Mouse (Mus musculus): ENCODE data around the gene Ric8a.
"Not testable (repeated sequence)": the region's sequence is repeated elsewhere in the genome, so short reads cannot be mapped to it uniquely, and the experiment has no call there.

Gene Ric8a

DNA sequence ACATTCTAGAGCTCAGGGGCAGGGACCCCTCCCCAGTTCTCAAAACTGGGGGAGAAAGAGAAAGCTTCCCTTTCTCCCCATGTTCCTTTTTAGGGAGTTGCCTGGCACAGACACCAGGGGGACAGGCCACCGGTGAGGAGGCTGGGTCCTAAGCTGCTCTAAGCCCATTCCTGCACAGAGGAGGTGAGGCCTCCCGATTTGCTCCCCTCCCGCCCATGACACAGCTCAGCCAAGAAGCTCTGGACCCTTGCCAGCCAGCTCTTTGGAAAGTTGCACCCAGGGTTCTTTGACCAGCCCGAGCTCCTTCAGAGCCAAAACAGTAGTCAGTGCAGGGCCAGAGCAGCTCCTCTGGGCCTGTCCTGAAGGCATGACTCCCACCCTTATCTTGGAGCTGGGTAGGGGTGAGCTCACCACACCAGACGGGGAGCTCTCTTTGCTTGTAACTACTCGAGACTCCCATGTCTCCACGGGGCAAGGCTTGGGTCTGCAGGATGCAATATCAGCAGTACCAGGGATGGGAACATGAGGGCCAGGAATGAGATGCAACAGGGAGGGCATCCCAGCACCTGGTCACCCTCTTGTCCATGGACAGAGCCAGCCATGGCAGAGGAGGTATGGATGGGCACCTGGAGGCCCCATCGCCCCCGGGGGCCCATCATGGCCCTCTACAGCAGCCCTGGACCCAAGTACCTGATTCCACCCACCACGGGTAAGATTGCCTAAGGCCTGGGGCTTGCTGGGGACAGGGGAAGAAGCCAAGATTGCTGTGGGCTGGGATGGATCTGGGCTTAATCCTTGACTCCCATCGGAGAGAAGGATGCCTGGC lies 8.8 kb upstream of the Ric8a start, which contains the start of gene Odf3:
Gene Odf3 (plus strand): TSS at position 51 of the 826 bp plus-strand sequence.
- peak; percentile 64 for DNase-seq

DNA sequence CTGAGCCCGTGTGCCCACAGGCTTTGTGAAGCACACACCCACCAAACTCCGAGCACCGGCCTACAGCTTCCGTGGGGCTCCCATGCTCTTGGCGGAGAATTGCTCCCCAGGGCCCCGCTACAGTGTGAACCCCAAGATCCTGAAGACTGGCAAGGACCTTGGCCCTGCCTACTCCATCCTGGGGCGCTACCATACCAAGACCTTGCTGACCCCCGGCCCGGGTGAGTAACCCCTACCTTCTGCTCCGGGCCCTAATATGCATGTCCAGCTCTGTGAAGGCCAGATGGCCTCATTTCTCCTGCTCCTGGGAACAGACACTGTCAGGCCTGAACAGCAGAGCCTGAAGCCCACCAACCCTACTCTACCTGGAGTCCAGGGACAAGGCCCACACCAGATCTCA lies 8.2 kb upstream of the Ric8a start:
- DNase-seq, result no peak

- no peak for DNase-seq
Measured at GRCm38 (mm10) chr7:140851916-140852315, 4.8 kb upstream of the Ric8a start.

- DNase-seq, result peak; percentile 74
Measured at GRCm38 (mm10) chr7:140853386-140853785, 3.4 kb upstream of the Ric8a start.

GRCm38 (mm10) chr7:140854483-140854882 lies 2.3 kb upstream of the Ric8a start:
- DNase-seq, result no peak

DNA sequence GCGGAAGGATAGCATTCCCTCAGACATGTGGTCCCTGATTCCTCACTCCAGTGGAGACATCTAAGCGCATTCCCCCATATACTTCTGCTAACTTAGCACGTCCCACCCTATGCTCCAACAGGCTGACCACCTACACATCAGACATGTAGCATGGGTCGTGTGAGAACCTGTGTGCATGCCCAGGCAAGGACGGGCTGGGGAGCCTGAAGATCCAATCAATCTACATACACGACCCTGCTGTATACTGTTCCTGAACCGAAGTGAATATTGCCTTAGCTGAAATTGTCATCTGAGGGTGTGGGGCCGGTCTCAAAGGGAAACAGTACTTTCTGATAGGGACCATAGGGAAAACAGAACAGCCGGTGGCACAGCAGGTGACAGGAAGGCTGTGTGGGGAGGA lies 1.6 kb upstream of the Ric8a start:
- DNase-seq, result no peak

DNA sequence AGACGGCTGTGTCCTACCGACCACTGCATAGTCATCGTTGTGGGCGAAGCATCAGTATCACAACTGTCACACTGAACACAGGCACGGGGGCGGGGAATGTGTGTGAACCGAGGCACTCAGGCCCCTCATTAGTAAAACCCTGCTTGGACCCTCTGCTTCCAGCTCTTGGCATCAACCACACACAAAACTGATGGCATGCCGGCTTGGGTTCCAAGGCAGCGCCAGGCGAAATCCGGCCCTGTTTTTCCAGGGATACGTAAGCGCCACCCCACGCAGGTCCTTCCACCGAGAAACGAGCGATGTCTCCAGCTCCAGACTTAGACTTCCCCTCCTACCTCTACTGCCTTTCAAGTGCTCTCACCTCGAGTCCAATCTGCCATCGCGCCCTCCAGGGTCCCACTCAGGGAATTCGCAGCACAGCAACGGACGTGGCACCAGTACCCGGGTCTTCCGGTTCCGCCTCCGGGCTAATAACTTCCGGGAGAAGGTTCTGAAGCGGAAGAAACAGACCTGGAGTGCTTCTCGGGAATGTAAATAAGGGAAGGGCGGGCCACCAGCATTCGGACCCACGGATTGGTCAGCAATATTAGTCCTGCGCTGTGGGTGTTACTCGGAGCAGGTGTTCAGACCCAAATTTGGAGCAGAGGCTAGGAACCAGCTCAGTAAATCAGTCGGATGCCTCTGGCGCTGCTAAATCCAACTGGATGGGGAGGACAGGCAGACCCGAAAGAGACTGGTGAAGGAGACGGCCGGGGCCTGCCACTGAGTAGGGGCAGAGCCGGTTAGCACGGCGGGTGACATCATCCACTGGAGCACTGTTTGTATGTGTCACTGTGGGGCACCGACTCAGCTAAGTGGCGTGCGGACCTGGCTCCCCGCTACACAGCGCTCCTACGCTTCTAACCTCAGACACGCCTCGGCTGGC lies 635 bp upstream of the Ric8a start, which contains the start of gene Gm45785:
Gene Gm45785 (minus strand): TSS at position 472 of the 925 bp plus-strand sequence.
- DNase-seq, result peak; percentile 95

- DNase-seq, result no peak
Measured at GRCm38 (mm10) chr7:140857550-140858505, 1.1 kb downstream of the Ric8a start, which contains the start of gene Bet1l. Gene Bet1l (minus strand): TSS chr7:140857577.

DNA sequence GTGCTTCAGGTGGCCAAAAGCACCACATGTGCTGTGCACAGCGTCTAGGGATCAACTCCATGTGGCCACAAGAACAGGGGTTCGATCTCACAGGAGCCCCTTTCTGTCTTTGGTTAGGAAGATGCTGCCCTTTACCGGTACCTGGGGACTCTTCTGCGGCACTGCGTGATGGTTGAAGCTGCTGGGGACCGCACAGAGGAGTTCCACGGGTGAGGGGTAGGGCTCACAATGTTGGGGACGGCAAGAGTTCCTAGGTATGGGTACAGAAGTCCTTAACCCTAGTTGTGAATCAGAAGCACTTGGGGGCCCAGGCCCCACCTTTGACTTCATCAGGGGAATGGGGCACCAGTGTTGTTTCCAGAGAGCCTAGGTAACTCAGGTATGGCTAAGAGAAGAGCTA lies 2.0 kb downstream of the Ric8a start:
- no peak for DNase-seq

DNA sequence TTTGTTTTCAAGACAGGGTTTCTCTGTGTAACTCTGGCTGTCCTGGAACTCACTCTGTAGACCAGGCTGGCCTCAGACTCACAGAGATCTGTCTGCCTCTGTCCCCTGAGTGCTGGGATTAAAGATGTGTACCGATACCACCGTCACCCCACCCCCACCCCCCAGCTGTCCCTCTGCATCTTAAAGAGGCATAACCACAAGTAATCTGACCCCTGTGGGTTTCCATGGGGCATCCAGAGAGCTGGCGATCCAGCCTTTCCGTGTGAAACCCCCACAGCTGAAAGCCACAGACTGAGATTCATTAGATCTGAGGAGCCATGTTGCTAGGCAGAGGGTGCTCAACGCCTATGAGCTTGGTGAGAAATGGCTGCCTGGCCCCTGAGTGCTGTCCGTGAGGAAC lies 3.2 kb downstream of the Ric8a start:
- DNase-seq, result no peak

DNA sequence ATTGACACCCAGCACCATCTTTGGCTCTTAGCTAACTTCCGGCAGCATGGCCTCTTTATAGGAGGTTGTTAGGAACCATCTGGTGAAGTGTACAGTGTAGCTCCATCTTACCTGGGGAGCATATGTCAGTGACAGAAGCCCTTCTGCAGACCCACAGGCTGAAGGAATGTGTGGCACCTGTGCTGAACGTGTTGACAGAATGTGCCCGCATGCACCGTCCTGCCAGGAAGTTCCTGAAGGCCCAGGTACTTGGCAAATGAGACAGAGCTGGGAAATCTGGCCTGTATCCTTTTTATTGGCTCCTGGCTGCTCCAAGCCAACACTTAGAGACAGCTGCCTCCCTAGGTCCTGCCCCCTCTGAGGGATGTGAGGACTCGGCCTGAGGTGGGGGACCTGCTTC lies 4.0 kb downstream of the Ric8a start:
- DNase-seq, result no peak

- DNase-seq, result no peak
Measured at GRCm38 (mm10) chr7:140864761-140865160, 8.0 kb downstream of the Ric8a start.

GRCm38 (mm10) chr7:140874224-140874623 lies 17.5 kb downstream of the Ric8a start:
- DNase-seq, result no peak

DNA sequence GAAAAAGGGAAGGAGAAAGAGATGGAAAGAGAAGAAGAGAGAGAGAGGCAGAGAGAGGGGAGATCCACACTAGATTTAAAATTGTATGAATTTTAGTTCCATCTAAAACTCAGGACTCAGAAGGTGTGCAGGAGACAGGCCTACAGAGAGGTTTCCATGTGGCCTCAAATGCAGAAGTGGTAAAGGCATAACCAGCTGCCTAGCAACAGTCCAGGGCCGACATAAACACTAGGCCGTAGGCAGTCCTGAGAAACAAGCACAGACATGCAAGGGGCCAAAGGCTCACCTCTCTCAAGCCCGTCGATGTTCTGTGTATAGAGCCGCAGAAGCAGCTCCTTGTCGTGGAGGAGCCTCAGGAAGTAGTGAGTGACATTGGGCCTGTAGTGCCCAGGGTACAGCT lies 20.6 kb downstream of the Ric8a start:
- no peak for DNase-seq

DNA sequence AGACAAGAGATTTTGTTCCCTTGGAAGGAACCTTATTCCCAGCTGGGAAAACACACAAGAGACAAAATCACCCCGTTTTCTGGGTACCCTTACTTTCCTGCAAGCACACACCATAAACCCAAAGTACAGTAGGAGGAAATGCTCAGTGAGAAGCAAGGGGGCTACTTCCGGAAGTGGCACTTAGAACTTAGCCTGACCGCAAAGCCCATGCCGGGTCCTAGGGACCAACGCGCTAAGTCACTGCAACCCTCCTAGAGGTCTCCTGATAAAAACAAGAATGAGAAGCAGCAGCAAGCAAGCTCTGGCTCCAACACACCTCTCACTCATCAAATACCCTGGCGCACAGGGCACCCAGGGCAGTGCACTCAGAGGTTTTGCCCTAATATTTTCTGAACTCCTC lies 22.6 kb downstream of the Ric8a start:
- no peak for DNase-seq

- peak; percentile 83 for DNase-seq
Measured at GRCm38 (mm10) chr7:140880419-140880818, 23.7 kb downstream of the Ric8a start.

DNA sequence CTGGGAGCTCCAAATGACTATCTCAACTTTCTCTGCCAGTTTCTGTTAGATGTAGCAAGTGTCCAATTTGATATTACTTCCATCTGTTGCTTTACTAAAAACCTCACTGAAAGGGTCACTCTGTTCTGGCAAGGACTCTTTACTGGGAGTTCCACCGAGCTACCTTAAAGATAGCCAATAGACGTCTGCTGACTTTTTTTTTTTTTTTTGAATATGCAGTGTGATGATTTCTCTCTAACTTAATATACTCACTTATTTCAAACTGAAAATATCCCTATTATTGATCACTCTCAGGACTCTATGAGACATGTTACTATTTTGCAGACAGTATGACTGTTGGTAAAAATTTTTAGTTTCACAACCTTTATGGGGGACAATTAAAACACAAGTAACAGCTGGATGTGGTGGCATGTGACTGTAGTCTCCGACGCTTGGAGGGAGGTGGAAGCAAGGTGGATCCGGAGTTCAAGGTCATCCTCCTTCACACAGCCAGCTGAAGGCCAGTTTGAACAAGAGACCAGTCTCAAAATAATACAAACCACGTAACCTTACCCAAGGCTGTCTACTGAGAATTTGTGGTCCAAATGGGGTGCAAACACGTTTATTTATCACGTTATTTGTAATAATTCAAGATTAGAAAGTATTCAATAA lies 24.2 kb downstream of the Ric8a start:
- DNase-seq, result peak; percentile 66

GRCm38 (mm10) chr7:140881696-140882468 lies 25.1 kb downstream of the Ric8a start, which contains the start of the genes Psmd13 and Sirt3:
Gene Psmd13 (plus strand): TSS chr7:140881968.
Gene Sirt3 (minus strand): TSS chr7:140882309.
- DNase-seq, result peak; percentile 95

GRCm38 (mm10) chr7:140882469-140882803 lies 25.7 kb downstream of the Ric8a start:
- no peak for DNase-seq

DNA sequence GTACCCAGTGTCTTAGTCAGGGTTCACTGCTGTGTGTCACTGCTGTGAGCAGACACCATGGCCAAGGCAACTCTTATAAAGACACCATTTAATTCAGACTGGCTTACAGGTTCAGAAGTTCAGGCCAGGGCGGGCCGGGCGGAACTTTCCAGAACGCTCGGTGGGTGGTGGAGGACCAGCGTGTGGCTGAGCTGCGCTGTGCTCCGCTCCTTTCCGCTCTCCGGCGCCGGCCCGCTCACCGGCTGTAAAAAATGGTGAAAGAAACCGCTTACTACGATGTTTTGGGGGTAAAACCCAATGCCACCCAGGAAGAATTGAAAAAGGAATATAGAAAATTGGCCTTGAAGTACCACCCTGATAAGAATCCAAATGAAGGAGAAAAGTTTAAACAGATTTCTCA lies 33.9 kb downstream of the Ric8a start:
- not testable (repeated sequence) for DNase-seq

- DNase-seq, result no peak
Measured at GRCm38 (mm10) chr7:140894031-140894430, 37.3 kb downstream of the Ric8a start.

Data from kidney, adult 9 months (tissue).